Mouse (Mus musculus): ENCODE results near the gene Fancc. TPM values are rescaled to one million over a fixed set of nuclear protein-coding genes. Genes with fewer than 3 reads are reported as not detected.

Fancc gene
- polyA plus RNA-seq, 1 experiment, result 14.7 TPM

- Histone ChIP-seq H3K36me3 (ENCODE audit: control insufficient read depth, insufficient read depth, low read length) (no peaks in the 10 kb centered on the region), H3K27me3 (ENCODE audit: control insufficient read depth, insufficient read depth, low read length) (no peaks in the 10 kb centered on the region), H3K27ac (ENCODE audit: control insufficient read depth, insufficient read depth, low read length) (no peak overlapping the region), H3K4me1 (replicated peaks; ENCODE audit: control insufficient read depth, insufficient read depth, low read length) (no peaks in the 10 kb centered on the region; the same call in 1 of the 2 replicates), H3K4me3 (ENCODE audit: control insufficient read depth, insufficient read depth, low read length) (no peak overlapping the region)
- 88% methylated on average over 3 of the region's 3 CpGs for WGBS
- DNase-seq, result no peak
- no peak for TF ChIP-seq CTCF (IDR thresholded peaks at IDR 0.05; ENCODE audit: borderline replicate concordance, control insufficient read depth, extremely low read depth, insufficient read depth, low read length, poor library complexity)
Measured at GRCm38 (mm10) chr13:63416824-63417223, 80.3 kb downstream of the Fancc start.

- Histone ChIP-seq H3K36me3 (ENCODE audit: control insufficient read depth, insufficient read depth, low read length) (no peaks in the 10 kb centered on the region), H3K27ac (ENCODE audit: control insufficient read depth, insufficient read depth, low read length) (no peak overlapping the region; the same call in 1 of the 2 replicates), H3K4me1 (replicated peaks; ENCODE audit: control insufficient read depth, insufficient read depth, low read length) (peaks cover 10% of the 10 kb centered on the region), H3K4me3 (ENCODE audit: control insufficient read depth, insufficient read depth, low read length) (no peak overlapping the region), H3K27me3 (ENCODE audit: control insufficient read depth, insufficient read depth, low read length) (no peaks in the 10 kb centered on the region)
- DNase-seq, result no peak
- WGBS, result 98% methylated on average over 4 of the region's 4 CpGs
- TF ChIP-seq CTCF (IDR thresholded peaks at IDR 0.05; ENCODE audit: borderline replicate concordance, control insufficient read depth, extremely low read depth, insufficient read depth, low read length, poor library complexity) (no peak), POLR2A (IDR thresholded peaks at IDR 0.05; ENCODE audit: control insufficient read depth, extremely low read depth, insufficient read depth, low read length, poor library complexity) (no peak)
Measured at GRCm38 (mm10) chr13:63412662-63413061, 84.4 kb downstream of the Fancc start.

- TF ChIP-seq CTCF (IDR thresholded peaks at IDR 0.05; ENCODE audit: borderline replicate concordance, control insufficient read depth, extremely low read depth, insufficient read depth, low read length, poor library complexity) (no peak), POLR2A (IDR thresholded peaks at IDR 0.05; ENCODE audit: control insufficient read depth, extremely low read depth, insufficient read depth, low read length, poor library complexity) (no peak)
- H3K4me1 ChIP-seq (replicated peaks; ENCODE audit: control insufficient read depth, insufficient read depth, low read length), result peaks cover 10% of the 10 kb centered on the region
- no peaks in the 10 kb centered on the region for H3K27me3 ChIP-seq (ENCODE audit: control insufficient read depth, insufficient read depth, low read length)
- H3K4me3 ChIP-seq (ENCODE audit: control insufficient read depth, insufficient read depth, low read length), result no peak overlapping the region
- no peaks in the 10 kb centered on the region for H3K36me3 ChIP-seq (ENCODE audit: control insufficient read depth, insufficient read depth, low read length)
- 14% methylated on average over 4 of the region's 4 CpGs for WGBS
- no peak for DNase-seq
- no peak overlapping the region for H3K27ac ChIP-seq (ENCODE audit: control insufficient read depth, insufficient read depth, low read length)
Measured at GRCm38 (mm10) chr13:63411310-63412022, 85.6 kb downstream of the Fancc start.

GRCm38 (mm10) chr13:63410578-63411298, 86.3 kb downstream of the Fancc start:
- Histone ChIP-seq H3K36me3 (ENCODE audit: control insufficient read depth, insufficient read depth, low read length) (no peaks in the 10 kb centered on the region), H3K4me3 (ENCODE audit: control insufficient read depth, insufficient read depth, low read length) (no peak overlapping the region), H3K27me3 (ENCODE audit: control insufficient read depth, insufficient read depth, low read length) (no peaks in the 10 kb centered on the region), H3K27ac (ENCODE audit: control insufficient read depth, insufficient read depth, low read length) (no peak overlapping the region), H3K4me1 (replicated peaks; ENCODE audit: control insufficient read depth, insufficient read depth, low read length) (peaks cover 10% of the 10 kb centered on the region)
- TF ChIP-seq POLR2A (IDR thresholded peaks at IDR 0.05; ENCODE audit: control insufficient read depth, extremely low read depth, insufficient read depth, low read length, poor library complexity), result no peak
- TF ChIP-seq CTCF (IDR thresholded peaks at IDR 0.05; ENCODE audit: borderline replicate concordance, control insufficient read depth, extremely low read depth, insufficient read depth, low read length, poor library complexity), result no peak
- WGBS, result 16% methylated on average over 9 of the region's 9 CpGs
- DNase-seq, result no peak

- Histone ChIP-seq H3K27me3 (ENCODE audit: control insufficient read depth, insufficient read depth, low read length) (no peaks in the 10 kb centered on the region), H3K4me3 (ENCODE audit: control insufficient read depth, insufficient read depth, low read length) (no peak overlapping the region), H3K36me3 (ENCODE audit: control insufficient read depth, insufficient read depth, low read length) (no peaks in the 10 kb centered on the region), H3K4me1 (replicated peaks; ENCODE audit: control insufficient read depth, insufficient read depth, low read length) (no peaks in the 10 kb centered on the region), H3K27ac (ENCODE audit: control insufficient read depth, insufficient read depth, low read length) (no peak overlapping the region)
- no peak for DNase-seq
- 92% methylated on average over 4 of the region's 4 CpGs for WGBS
- TF ChIP-seq POLR2A (IDR thresholded peaks at IDR 0.05; ENCODE audit: control insufficient read depth, extremely low read depth, insufficient read depth, low read length, poor library complexity) (no peak), CTCF (IDR thresholded peaks at IDR 0.05; ENCODE audit: borderline replicate concordance, control insufficient read depth, extremely low read depth, insufficient read depth, low read length, poor library complexity) (no peak)
Measured at GRCm38 (mm10) chr13:63405151-63405550, 91.9 kb downstream of the Fancc start.

GRCm38 (mm10) chr13:63404657-63405056, 92.4 kb downstream of the Fancc start:
- no peak for TF ChIP-seq CTCF (IDR thresholded peaks at IDR 0.05; ENCODE audit: borderline replicate concordance, control insufficient read depth, extremely low read depth, insufficient read depth, low read length, poor library complexity)
- TF ChIP-seq POLR2A (IDR thresholded peaks at IDR 0.05; ENCODE audit: control insufficient read depth, extremely low read depth, insufficient read depth, low read length, poor library complexity), result no peak
- 80% methylated on average over 2 of the region's 2 CpGs for WGBS
- DNase-seq, result no peak
- no peak overlapping the region for H3K4me3 ChIP-seq (ENCODE audit: control insufficient read depth, insufficient read depth, low read length)
- no peaks in the 10 kb centered on the region for H3K36me3 ChIP-seq (ENCODE audit: control insufficient read depth, insufficient read depth, low read length)
- H3K27ac ChIP-seq (ENCODE audit: control insufficient read depth, insufficient read depth, low read length), result no peak overlapping the region
- H3K4me1 ChIP-seq (replicated peaks; ENCODE audit: control insufficient read depth, insufficient read depth, low read length), result no peaks in the 10 kb centered on the region
- H3K27me3 ChIP-seq (ENCODE audit: control insufficient read depth, insufficient read depth, low read length), result no peaks in the 10 kb centered on the region
